8 mouse cellular contexts compared by ENCODE assay signal in genomic region chrX:33416321-33416720, GRCm38 (mm10).
DNase-seq lines count a peak whose midpoint lies in the region; ATAC-seq and TF ChIP-seq lines count a peak whose summit lies in the region.
"Not testable (repeated sequence)": the region's sequence is repeated elsewhere in the genome, so short reads cannot be mapped to it uniquely, and the experiment has no call there.

No protein-coding gene starts in this region.

- intact Hi-C loops in heart, postnatal 14 days (cut with DNase I): not testable (repeated sequence)

- H3K4me1 ChIP-seq in G1E (ENCODE audit: insufficient read depth, low read depth, low read length); embryonic facial prominence, embryonic 14.5 days (ENCODE audit: control insufficient read depth, insufficient read depth, low read length): not testable (repeated sequence)

- not testable (repeated sequence) for H3K4me2 ChIP-seq in embryonic facial prominence, embryonic 14.5 days (ENCODE audit: low read depth, low read length)

- not testable (repeated sequence) for H3K9me3 ChIP-seq in G1E (replicated peaks); embryonic facial prominence, embryonic 14.5 days (ENCODE audit: control insufficient read depth, low read length)

- not testable (repeated sequence) for TF ChIP-seq CTCF in G1E (IDR thresholded peaks at IDR 0.05; ENCODE audit: low read depth, low read length)

- not testable (repeated sequence) for H3K9ac ChIP-seq in embryonic facial prominence, embryonic 14.5 days (ENCODE audit: low read depth, low read length)

- not testable (repeated sequence) for DNase-seq in G1E (ENCODE audit: low spot score)
- DNase-seq in c-Kit-negative CD71-positive TER-119-positive erythroid progenitor cells, embryonic 14.5 days (ENCODE audit: low read depth, low spot score): peak; percentile 0
- DNase-seq in embryonic facial prominence, embryonic 14.5 days (ENCODE audit: low spot score): peak; percentile 30
- peak; percentile 37 to 39 for DNase-seq in heart, postnatal 14 days
- peak; percentile 9 to 42 for DNase-seq in left cerebral cortex, adult 18-20 months (ENCODE audit: low spot score in 2 of 2)
- DNase-seq in lung, postnatal 10 days: peak; percentile 4
- peak; percentile 7 for DNase-seq in right cerebral cortex, adult 18-20 months
- DNase-seq in urinary bladder, postnatal 14 days (ENCODE audit: low spot score): peak; percentile 5

- H3K27ac ChIP-seq in embryonic facial prominence, embryonic 14.5 days (replicated peaks; ENCODE audit: low read depth, low read length): not testable (repeated sequence)

- H3K4me3 ChIP-seq in G1E (ENCODE audit: low read depth, low read length); embryonic facial prominence, embryonic 14.5 days (ENCODE audit: low read depth, low read length): not testable (repeated sequence)

- WGBS in embryonic facial prominence, embryonic 14.5 days: 87% methylated on average over 7 of the region's 8 CpGs

- H3K36me3 ChIP-seq in G1E (replicated peaks); embryonic facial prominence, embryonic 14.5 days (ENCODE audit: control insufficient read depth, insufficient read depth, low read length): not testable (repeated sequence)

- H3K27me3 ChIP-seq in G1E (ENCODE audit: insufficient read depth, low read length); embryonic facial prominence, embryonic 14.5 days (replicated peaks; ENCODE audit: control insufficient read depth, insufficient read depth, low read length): not testable (repeated sequence)

- ATAC-seq in G1E (ENCODE audit: extremely low read depth, insufficient number of reproducible peaks, low FRiP score, poor library complexity, severe bottlenecking): peak; percentile 99
- not testable (repeated sequence) for ATAC-seq in embryonic facial prominence, embryonic 14.5 days (ENCODE audit: low read depth)
